Mouse (Mus musculus): Measurements from ENCODE around the gene Cilp2.

DNA sequence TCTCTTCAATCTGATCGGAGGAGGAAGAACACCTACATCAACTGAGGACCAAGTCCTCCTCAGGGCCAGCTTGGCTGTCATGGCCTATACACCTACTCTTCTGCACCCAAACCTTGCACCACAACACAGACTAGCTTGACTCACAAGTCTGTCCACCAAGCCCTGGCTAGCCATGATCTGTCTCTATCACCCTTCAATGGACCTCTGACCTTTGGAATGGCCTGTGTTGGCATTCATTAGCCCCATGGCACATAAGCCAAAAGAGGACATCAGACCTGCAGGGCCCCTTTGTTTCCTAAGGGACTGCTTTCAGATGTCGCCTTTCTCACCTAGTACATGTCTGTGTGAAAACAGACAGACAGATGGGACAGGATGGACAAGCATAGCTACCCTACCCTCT is 33.7 kb upstream of the Cilp2 start:
- no peak for TF ChIP-seq POLR2A (IDR thresholded peaks at IDR 0.05; ENCODE audit: insufficient read depth, low read depth, low read length)
- no peak for TF ChIP-seq CTCF (IDR thresholded peaks at IDR 0.05; ENCODE audit: insufficient read depth, low read depth, low read length)

Measured in olfactory bulb, adult 2 months (tissue).